Mouse (Mus musculus): Measurements from ENCODE around the gene Pcx.

DNA sequence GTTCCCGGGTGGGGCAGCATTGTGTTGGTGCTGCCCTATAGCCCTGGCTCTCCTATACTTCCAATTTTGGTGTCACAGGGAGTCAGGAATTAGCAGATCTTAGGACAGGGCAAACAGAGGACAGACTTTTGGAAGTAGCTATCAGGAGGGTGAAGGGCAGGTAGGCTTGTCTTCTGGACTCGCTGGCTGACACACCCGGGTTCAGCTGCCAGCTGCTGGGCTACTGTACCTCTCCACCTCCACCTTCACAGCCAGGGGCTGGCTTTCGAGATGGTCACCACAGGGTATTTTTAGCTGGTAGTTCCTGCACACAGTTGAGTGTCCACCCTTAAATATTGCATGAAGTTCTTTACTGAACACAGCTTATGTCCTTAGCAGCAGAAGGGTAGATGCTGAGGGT is 98.2 kb downstream of the Pcx start:
- TF ChIP-seq CTCF (IDR thresholded peaks at IDR 0.05; ENCODE audit: control insufficient read depth, insufficient read depth, insufficient read length) = no peak
- TF ChIP-seq FOSL1 (IDR thresholded peaks at IDR 0.05; ENCODE audit: insufficient read depth, low read length, poor library complexity, severe bottlenecking) = no peak
- no peak for TF ChIP-seq MAX (IDR thresholded peaks at IDR 0.05)
